Mouse (Mus musculus) adrenal gland, adult 18-20 months (tissue): ENCODE measurements at regions not wholly inside any gene's neighbourhood (a gene's known extent, or its start where the extent isn't known, plus 50 kb on each side); places are given as distances from the start of the nearest gene placed in this dataset.

Experiments used
- DNase-seq, 2 experiments: peaks; one replicate each; pipeline ENCODE4 v3.0.0; 2021 to 2022; ENCODE audit warnings: low spot score in 2 of 2

GRCm38 (mm10) chr6:117104047-117104446 lies 64.3 kb upstream of the Cxcl12 start:
- DNase-seq, result no peak

DNA sequence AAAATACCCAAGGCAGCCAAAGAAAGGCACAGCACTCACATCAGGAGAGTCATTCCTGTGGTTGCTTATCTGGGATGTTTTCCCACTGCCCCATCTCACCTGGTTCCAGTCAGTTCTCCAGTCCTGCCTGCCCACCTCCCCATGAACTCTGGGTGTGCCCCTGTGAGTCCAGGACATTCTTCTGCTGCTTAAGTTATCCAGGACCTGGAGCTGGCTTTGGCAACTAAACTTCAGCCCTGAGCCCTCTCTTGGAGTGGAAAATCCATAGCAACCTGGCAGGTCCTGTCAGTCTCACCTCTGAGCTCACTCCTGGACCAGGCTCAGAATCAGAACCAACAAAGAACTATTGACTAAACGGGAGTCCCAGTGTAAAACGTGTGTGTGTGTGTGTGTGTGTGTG lies 63.9 kb upstream of the Cxcl12 start:
- no peak for DNase-seq

DNA sequence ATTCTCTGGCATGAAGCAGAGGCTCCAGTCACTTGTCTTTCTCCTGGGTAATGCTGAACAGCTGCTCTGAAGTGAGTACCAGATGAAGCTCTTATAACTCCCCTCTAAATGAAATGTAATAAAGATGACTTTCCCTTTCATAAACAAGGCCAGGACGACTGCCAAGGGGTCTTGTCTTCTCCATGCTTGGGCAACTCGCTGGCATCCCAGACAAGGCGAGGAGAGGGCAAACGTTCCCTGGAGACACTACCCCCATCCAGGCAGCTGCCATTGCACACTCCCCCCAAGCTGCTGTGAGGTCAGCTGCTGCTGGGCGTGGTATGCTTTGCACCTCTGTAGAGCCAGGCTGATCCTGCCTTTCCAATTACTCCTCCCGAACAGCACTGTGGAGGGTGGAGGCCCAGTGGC lies 63.1 kb upstream of the Cxcl12 start:
- no peak for DNase-seq

DNA sequence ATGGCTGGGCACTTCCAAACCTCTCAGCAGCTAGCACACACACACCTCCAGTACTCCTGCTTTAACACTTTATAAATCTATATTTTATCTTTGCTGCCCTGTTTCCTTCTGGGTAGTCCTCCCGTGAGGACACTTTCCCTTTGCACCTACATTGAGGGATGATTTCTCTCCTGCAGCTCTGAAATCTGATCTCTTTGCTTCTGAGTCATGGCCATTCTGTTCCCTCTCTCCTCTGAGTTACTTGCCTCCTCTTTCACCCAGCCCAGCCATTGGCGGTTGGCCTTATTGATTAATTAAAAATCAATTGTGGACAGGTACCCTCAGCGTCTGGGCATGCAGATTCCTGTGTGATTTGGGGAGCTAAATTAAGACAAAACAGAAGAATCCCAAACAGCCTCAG lies 58.0 kb upstream of the Cxcl12 start:
- no peak for DNase-seq

GRCm38 (mm10) chr6:117114859-117115258 lies 53.5 kb upstream of the Cxcl12 start:
- DNase-seq, result no peak

DNA sequence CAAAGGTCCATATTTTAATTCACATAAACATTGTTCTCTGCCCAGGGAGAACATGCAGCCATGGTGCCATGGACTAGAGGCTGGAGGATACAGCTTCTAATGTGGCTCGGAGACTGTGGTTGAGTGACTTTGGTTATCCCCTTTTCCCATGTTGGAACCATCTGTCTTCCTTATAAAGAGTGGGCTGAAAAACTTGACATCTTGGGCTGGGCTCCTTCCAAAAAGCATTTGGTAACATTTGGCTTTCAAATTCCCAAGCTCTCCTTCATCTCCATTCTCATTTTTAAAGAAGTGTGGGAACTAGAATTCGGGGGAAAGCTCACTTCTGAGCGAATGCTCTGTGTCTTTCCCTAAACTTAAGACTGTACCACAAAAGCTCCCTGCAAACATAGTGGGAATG lies 50.3 kb upstream of the Cxcl12 start:
- no peak for DNase-seq
